Mouse (Mus musculus): Measurements from ENCODE around the gene Hk2. TPM values are rescaled to one million over a fixed set of nuclear protein-coding genes. Genes with fewer than 3 reads are reported as not detected.

The Hk2 gene
- 7.5 to 13.0 TPM (median 10.9 TPM) in 4 replicates for total RNA-seq (2023)

DNA sequence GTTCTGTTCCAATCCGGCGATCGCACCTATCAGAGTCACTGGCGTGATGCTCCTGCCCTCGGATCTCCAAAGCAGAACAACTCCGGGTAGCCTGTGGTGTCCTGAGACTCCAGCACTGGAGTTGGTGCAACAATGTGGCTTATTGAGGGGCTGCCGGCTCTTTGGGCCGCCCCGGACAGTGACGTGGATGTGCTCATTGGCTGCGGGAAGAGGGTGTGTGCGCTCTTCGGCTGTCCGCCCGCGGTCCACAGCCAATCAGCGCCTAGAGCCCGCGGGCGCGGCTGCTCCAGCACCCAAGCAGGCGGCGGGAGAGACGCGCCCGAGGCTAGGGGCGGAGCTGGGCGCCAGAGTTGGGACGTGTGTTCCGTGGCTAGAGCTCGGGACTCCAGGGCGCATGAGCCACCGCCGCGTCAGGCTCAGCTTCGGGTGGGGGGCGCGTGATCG is at the start of gene Hk2:
Hk2 (minus strand) TSS at position 134 of the 444 bp plus-strand sequence.

DNA sequence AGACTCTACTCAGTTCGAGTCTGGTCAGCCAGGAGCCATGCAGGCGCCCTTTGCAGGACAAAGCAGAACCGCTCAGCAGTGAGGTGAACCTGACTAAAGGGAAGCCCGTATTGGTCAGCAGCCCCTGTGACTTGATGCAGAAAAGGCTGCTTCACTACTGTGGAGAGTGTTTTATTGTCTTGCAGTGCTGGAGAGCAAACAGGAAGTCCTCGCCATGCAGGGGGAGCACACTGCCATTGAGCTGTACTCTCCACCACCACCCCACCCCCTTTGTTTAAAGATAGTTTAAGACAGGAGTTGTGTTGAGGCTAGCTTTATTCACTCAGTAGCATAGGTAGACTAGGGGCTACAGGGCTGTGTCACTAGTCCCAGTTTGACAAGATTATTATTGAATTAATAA is 69.0 kb downstream of the Hk2 start, which contains the start of gene Pole4:
Pole4 (minus strand) TSS at position 145 of the 400 bp plus-strand sequence.

Other genes starting within 250 kb of the Hk2 start
- 70.3 to 80.1 TPM (median 76.8 TPM) in 4 replicates for gene Pole4, start 69.1 kb downstream of the Hk2 start, total RNA-seq (2023)
- 0.28 to 1.8 TPM (median 0.59 TPM) in 4 replicates for gene Sema4f, start 165.3 kb upstream of the Hk2 start, total RNA-seq (2023)
- gene M1ap, start 172.4 kb upstream of the Hk2 start, total RNA-seq (2023): 2.1 to 4.3 TPM (median 3.0 TPM) in 4 replicates